Comparison of ENCODE assay signal across 8 mouse cellular contexts in the genomic region with DNA sequence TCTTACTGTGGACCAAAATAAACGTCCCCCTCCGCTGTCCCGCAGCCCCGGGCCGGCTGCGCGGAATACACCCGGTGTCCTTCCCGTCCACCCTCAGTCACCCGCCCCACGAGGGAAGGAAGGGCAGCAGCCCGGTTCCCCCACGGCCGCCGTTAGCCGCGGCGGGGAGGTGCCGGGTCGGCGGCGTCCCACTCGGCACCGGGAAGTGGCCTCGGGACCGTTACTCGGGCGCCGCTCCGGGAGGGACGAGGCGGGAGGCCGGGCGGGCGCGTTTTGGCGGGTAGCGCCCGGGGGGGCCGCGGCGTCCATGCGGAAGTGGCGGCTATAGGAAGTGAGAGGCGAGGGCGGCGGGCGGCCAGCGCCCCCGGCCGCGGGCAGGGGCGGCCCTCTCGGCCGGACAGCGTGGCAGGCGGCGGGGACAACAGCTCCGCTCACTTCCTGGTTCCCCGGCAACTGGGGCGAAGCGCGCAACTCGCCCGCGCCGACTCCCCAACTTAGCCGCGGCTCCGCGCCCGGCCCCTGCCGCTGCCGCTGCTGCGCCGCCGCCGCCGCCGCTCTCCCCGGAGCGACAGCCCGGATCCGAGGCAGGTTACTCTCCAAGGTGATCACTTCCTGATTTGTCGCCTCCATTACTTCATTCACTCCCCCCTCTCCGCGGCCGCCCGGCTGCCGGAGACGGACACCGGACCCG. TPM values are rescaled to one million over a fixed set of nuclear protein-coding genes. Genes with fewer than 3 reads are reported as not detected.
DNase-seq lines count a peak whose midpoint lies in the region; ATAC-seq and TF ChIP-seq lines count a peak whose summit lies in the region.

No protein-coding gene starts in this region.

- H3K9ac ChIP-seq in neural tube, embryonic 15.5 days (replicated peaks) = peak overlapping the region; percentile 75

- ATAC-seq in neural tube, embryonic 15.5 days (ENCODE audit: low FRiP score) = peak; percentile 34
- no peak for ATAC-seq in erythroid progenitor cell, adult 5-6 weeks (replicated peaks; ENCODE audit: low FRiP score, poor library complexity, severe bottlenecking)

- DNase-seq in urinary bladder, adult 18-20 months (ENCODE audit: low spot score in 2 of 2) = peak; percentile 31 to 70
- DNase-seq in urinary bladder, postnatal 10 days (ENCODE audit: low spot score) = no peak
- DNase-seq in cerebellum, adult 9-10 months = peak; percentile 68
- peak; percentile 63 for DNase-seq in gastrocnemius, postnatal 10 days
- peak; percentile 75 for DNase-seq in kidney, postnatal 14 days
- no peak for DNase-seq in lung, adult 2 months

- H3K27me3 ChIP-seq in neural tube, embryonic 15.5 days (replicated peaks) = no peaks in the 10 kb centered on the region

- no peaks in the 10 kb centered on the region for H3K36me3 ChIP-seq in neural tube, embryonic 15.5 days

- under 1% methylated on average over 67 of the region's 93 CpGs for WGBS in lung, adult 2 months
- WGBS in neural tube, embryonic 15.5 days = under 1% methylated on average over 83 of the region's 93 CpGs

- TF ChIP-seq POLR2A in lung, adult 2 months (IDR thresholded peaks at IDR 0.05; ENCODE audit: borderline replicate concordance, extremely low read depth, low read depth, low read length) = no peak

- peak overlapping the region; percentile 78 for H3K4me2 ChIP-seq in neural tube, embryonic 15.5 days

- TF ChIP-seq CTCF in lung, adult 2 months (IDR thresholded peaks at IDR 0.05; ENCODE audit: insufficient read depth, low read length) = no peak

- peak overlapping the region; percentile 94 for H3K4me3 ChIP-seq in lung, adult 2 months (replicated peaks; ENCODE audit: extremely low read depth, low read depth, low read length)
- H3K4me3 ChIP-seq in neural tube, embryonic 15.5 days (replicated peaks) = peak overlapping the region; percentile 97

- H3K27ac ChIP-seq in neural tube, embryonic 15.5 days (replicated peaks) = peak overlapping the region; percentile 96

- H3K9me3 ChIP-seq in neural tube, embryonic 15.5 days (replicated peaks) = no peaks in the 10 kb centered on the region

- peaks cover 6% of the 10 kb centered on the region for H3K4me1 ChIP-seq in lung, adult 2 months (ENCODE audit: control insufficient read depth, insufficient read depth, low read length)
- peaks cover 21% of the 10 kb centered on the region for H3K4me1 ChIP-seq in neural tube, embryonic 15.5 days

RNA-seq across cellular contexts. Expression of gene Noct, which starts 52.3 kb away (rescaled TPM):
- 10 to 100 TPM; 11.0 to 14.3 TPM for total RNA-seq in gastrocnemius, postnatal 10 days (2021)
- polyA plus RNA-seq in lung, adult 2 months (2012; rRNA removed) = 8.2 and 9.9 TPM in 2 replicates
- 32.0 and 35.6 TPM in 2 replicates for polyA plus RNA-seq in neural tube, embryonic 15.5 days (2015; fragmentation: Nextera tagmentation; extraction: Ambion mirVana)
- 59.8 and 69.2 TPM in 2 replicates for total RNA-seq in erythroid progenitor cell, adult 5-6 weeks (2015; ENCODE audit: low replicate concordance)
- total RNA-seq in erythroid progenitor cell, adult 5-6 weeks (2017; ENCODE audit: low replicate concordance) = 40.7 and 49.9 TPM in 2 replicates

Comparison
In these comparisons a context has a peak if more than half of its experiments do, and no peak if none do; other contexts are left out.
1. DNase-seq: peak in urinary bladder, adult 18-20 months (2 of 2), cerebellum, adult 9-10 months (single experiment), gastrocnemius, postnatal 10 days (single experiment) and kidney, postnatal 14 days (single experiment); none in urinary bladder, postnatal 10 days (single experiment) and lung, adult 2 months (single experiment).